Mouse (Mus musculus): ENCODE data around the gene Rhox11.

GRCm38 (mm10) chrX:38066175-38066574 is 18.8 kb downstream of the Rhox11 start, which contains the start of gene Rhox10:
- TF ChIP-seq CTCF (conservative IDR thresholded peaks at IDR 0.05; ENCODE audit: insufficient read depth, insufficient read length, low read depth, low read length) (no peak), POLR2A (IDR thresholded peaks at IDR 0.05; ENCODE audit: low read depth, low read length) (no peak)

Data from kidney, adult 2 months (tissue).